Mouse (Mus musculus) liver, embryonic 16.5 days (tissue): Measurements from ENCODE around the gene Hcfc2. TPM values are rescaled to one million over a fixed set of nuclear protein-coding genes. Genes with fewer than 3 reads are reported as not detected.

ENCODE experiments used
- ATAC-seq: fragments of 200-750 bp; cut with Nextera tagmentation; 2 replicates; pipeline ENCODE4 v1.8.0; 2017; ENCODE audit warnings: low read depth, mild to moderate bottlenecking, moderate number of reproducible peaks, moderate library complexity
- H3K27ac ChIP-seq: fragments of 300-500 bp; sonication (generic); 2 replicates; pipeline ENCODE4 v1.5.1; 2014; ENCODE audit warnings: mild to moderate bottlenecking, low read length
- H3K27me3 ChIP-seq: fragments of 300-500 bp; sonication (generic); 2 replicates; pipeline ENCODE4 v1.6.1; 2014; ENCODE audit warnings: low read depth, low read length, mixed read lengths; ENCODE audit not compliant: control insufficient read depth, insufficient read depth
- H3K36me3 ChIP-seq: fragments of 300-500 bp; sonication (generic); 2 replicates; pipeline ENCODE4 v1.6.1; 2014; ENCODE audit warnings: mild to moderate bottlenecking; ENCODE audit not compliant: control insufficient read depth, insufficient read depth
- H3K4me1 ChIP-seq: fragments of 300-500 bp; sonication (generic); 2 replicates; pipeline ENCODE4 v1.6.1; 2014; ENCODE audit warnings: low read depth, low read length, mixed read lengths; ENCODE audit not compliant: control insufficient read depth
- H3K4me2 ChIP-seq: fragments of 300-500 bp; sonication (generic); 2 replicates; pipeline ENCODE4 v1.6.1; 2014; ENCODE audit warnings: low read depth, low read length, mixed read lengths
- H3K4me3 ChIP-seq: fragments of 300-500 bp; sonication (generic); 2 replicates; pipeline ENCODE4 v1.5.1; 2014; ENCODE audit warnings: low read depth, mild to moderate bottlenecking, low read length
- H3K9ac ChIP-seq: fragments of 300-500 bp; sonication (generic); 2 replicates; pipeline ENCODE4 v1.6.1; 2014; ENCODE audit warnings: low read depth, low read length
- H3K9me3 ChIP-seq: fragments of 300-500 bp; sonication (generic); replicated peaks from 2 replicates; pipeline ENCODE4 v1.6.1; 2016; ENCODE audit warnings: low read length; ENCODE audit not compliant: control insufficient read depth
- WGBS: fragments of 180-500 bp; shearing (Covaris S2); extraction: QIAGEN DNeasy Blood & Tissue Kit; methylation state at CpG from one replicate; pipeline ENCODE4 v1.1.7; 2014; ENCODE audit not compliant: insufficient replicate concordance; 5-methylcytosine and 5-hydroxymethylcytosine counted together
- polyA plus RNA-seq: library from polyadenylated mRNA; unstranded; fragments of >200 nt; fragmentation: Nextera tagmentation; extraction: Ambion mirVana; gene quantifications from 2 replicates; pipeline ENCODE4 v1.2.1, GENCODE M21; 2015

Gene Hcfc2
- polyA plus RNA-seq, 1 experiment from 2014 or later, result 13.9 TPM

DNA sequence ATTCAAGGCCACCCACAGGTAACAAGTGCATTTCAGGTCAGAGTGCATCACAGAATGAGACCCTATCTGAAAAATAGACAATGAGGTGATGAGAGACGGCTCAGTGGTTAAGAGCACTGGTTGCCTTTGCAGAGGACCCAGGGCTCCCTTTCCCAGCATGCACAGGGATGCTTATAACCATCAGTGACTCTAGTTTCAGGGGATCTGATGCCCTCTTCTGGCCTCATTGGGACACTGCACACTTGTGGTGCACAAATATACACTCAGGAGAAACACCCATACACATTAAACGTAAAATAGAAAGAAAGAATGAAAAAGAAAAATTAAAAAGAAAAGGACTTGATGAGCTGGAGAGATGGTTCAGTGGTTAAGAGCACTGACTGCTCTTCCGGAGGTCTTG is 95.8 kb downstream of the Hcfc2 start:
- Histone ChIP-seq H3K27ac (no peak overlapping the region), H3K36me3 (no peaks in the 10 kb centered on the region), H3K9me3 (no peaks in the 10 kb centered on the region), H3K4me3 (no peak overlapping the region), H3K27me3 (0 out of 2 replicates have a peak, but pooled peaks cover 2% of the 10 kb centered on the region), H3K4me1 (peaks cover 10% of the 10 kb centered on the region), H3K9ac (no peak overlapping the region), H3K4me2 (no peak overlapping the region)
- ATAC-seq, result no peak
- 75% methylated on average over 3 of the region's 3 CpGs for WGBS

Other genes with a start within 250 kb of the Hcfc2 start
- gene Gm1553, start 203.5 kb upstream of the Hcfc2 start, polyA plus RNA-seq, result not detected in 2 replicates
- 20.1 and 30.8 TPM in 2 replicates for gene 1190007I07Rik, start 72.9 kb upstream of the Hcfc2 start, polyA plus RNA-seq
- gene Tdg, start 66.3 kb upstream of the Hcfc2 start, polyA plus RNA-seq, result 27.5 and 31.5 TPM in 2 replicates
- 0.61 and 0.64 TPM in 2 replicates for gene Glt8d2, start 5.5 kb upstream of the Hcfc2 start, polyA plus RNA-seq
- gene Nfyb, start 68.0 kb downstream of the Hcfc2 start, polyA plus RNA-seq, result 29.4 and 34.5 TPM in 2 replicates
- 44.1 and 46.1 TPM in 2 replicates for gene Txnrd1, start 137.8 kb downstream of the Hcfc2 start, polyA plus RNA-seq
- gene Eid3, start 170.5 kb downstream of the Hcfc2 start, polyA plus RNA-seq, result 0.13 and 0.18 TPM in 2 replicates